Mouse (Mus musculus) heart, embryonic 11.5 days (tissue): ENCODE measurements around the gene Cd164. TPM values are rescaled to one million over a fixed set of nuclear protein-coding genes. Genes with fewer than 3 reads are reported as not detected.

ENCODE experiments used
- ATAC-seq: fragments of 200-750 bp; cut with Nextera tagmentation; replicated peaks from 2 replicates; pipeline ENCODE4 v1.8.0; 2017; ENCODE audit warnings: moderate library complexity; ENCODE audit not compliant: insufficient number of reproducible peaks, low FRiP score, low TSS enrichment
- H3K27ac ChIP-seq: fragments of 300-500 bp; sonication (generic); 2 replicates; pipeline ENCODE4 v1.5.1; 2014; ENCODE audit warnings: mild to moderate bottlenecking, low read depth, low read length
- H3K27me3 ChIP-seq: fragments of 300-500 bp; sonication (generic); 2 replicates; pipeline ENCODE4 v1.6.1; 2014; ENCODE audit warnings: mild to moderate bottlenecking, low read length, mixed read lengths; ENCODE audit not compliant: control insufficient read depth, insufficient read depth
- H3K36me3 ChIP-seq: fragments of 300-500 bp; sonication (generic); 2 replicates; pipeline ENCODE4 v1.6.1; 2014; ENCODE audit warnings: mild to moderate bottlenecking, low read length, moderate library complexity, mixed read lengths; ENCODE audit not compliant: control insufficient read depth, insufficient read depth
- H3K4me1 ChIP-seq: fragments of 300-500 bp; sonication (generic); 2 replicates; pipeline ENCODE4 v1.6.1; 2014; ENCODE audit warnings: low read length; ENCODE audit not compliant: control insufficient read depth, insufficient read depth
- H3K4me2 ChIP-seq: fragments of 300-500 bp; sonication (generic); 2 replicates; pipeline ENCODE4 v1.6.1; 2014; ENCODE audit warnings: mild to moderate bottlenecking, moderate library complexity
- H3K4me3 ChIP-seq: fragments of 300-500 bp; sonication (generic); 2 replicates; pipeline ENCODE4 v1.5.1; 2014; ENCODE audit warnings: low read depth, low read length
- H3K9ac ChIP-seq: fragments of 300-500 bp; sonication (generic); 2 replicates; pipeline ENCODE4 v1.6.1; 2014; ENCODE audit warnings: mild to moderate bottlenecking, low read depth, low read length, moderate library complexity
- H3K9me3 ChIP-seq: fragments of 300-500 bp; sonication (generic); replicated peaks from 2 replicates; pipeline ENCODE4 v1.6.1; 2016; ENCODE audit warnings: low read length; ENCODE audit not compliant: control insufficient read depth
- WGBS: fragments of 180-500 bp; shearing (Covaris S2); extraction: QIAGEN DNeasy Blood & Tissue Kit; methylation state at CpG from one replicate; pipeline ENCODE4 v1.1.7; 2014; ENCODE audit not compliant: insufficient replicate concordance; 5-methylcytosine and 5-hydroxymethylcytosine counted together
- polyA plus RNA-seq: library from polyadenylated mRNA; unstranded; fragments of >200 nt; fragmentation: Nextera tagmentation; extraction: Ambion mirVana; gene quantifications from 2 replicates; pipeline ENCODE4 v1.2.1, GENCODE M21; 2014

Cd164 gene
- polyA plus RNA-seq, 1 experiment from 2014 or later = 187 TPM

GRCm38 (mm10) chr10:41580441-41580840 lies 61.2 kb downstream of the Cd164 start:
- ATAC-seq = no peak
- Histone ChIP-seq H3K4me3 (no peak overlapping the region), H3K4me2 (no peak overlapping the region), H3K36me3 (no peaks in the 10 kb centered on the region), H3K27ac (0 out of 2 replicates have a peak overlapping the region, but pooled peaks have one; percentile 13), H3K4me1 (peaks cover 11% of the 10 kb centered on the region; the same call in 1 of the 2 replicates), H3K9me3 (no peaks in the 10 kb centered on the region), H3K9ac (no peak overlapping the region), H3K27me3 (no peaks in the 10 kb centered on the region)
- WGBS = 57% methylated on average over 4 of the region's 4 CpGs

Other genes with a start within 250 kb of the Cd164 start
- 37.4 and 43.4 TPM in 2 replicates for gene Fig4, start 216.2 kb upstream of the Cd164 start, polyA plus RNA-seq
- gene Ak9, start 215.4 kb upstream of the Cd164 start, polyA plus RNA-seq = 0.18 and 0.20 TPM in 2 replicates
- gene Zbtb24, start 69.0 kb upstream of the Cd164 start, polyA plus RNA-seq = 11.7 and 12.5 TPM in 2 replicates
- 31.1 and 33.9 TPM in 2 replicates for gene Mical1, start 43.1 kb upstream of the Cd164 start, polyA plus RNA-seq
- gene Smpd2, start 29.0 kb upstream of the Cd164 start, polyA plus RNA-seq = 46.7 and 46.8 TPM in 2 replicates
- 0.75 and 1.4 TPM in 2 replicates for gene Ppil6, start 29.0 kb upstream of the Cd164 start, polyA plus RNA-seq
- 0.73 and 0.82 TPM in 2 replicates for gene Ccdc162, start 197.2 kb downstream of the Cd164 start, polyA plus RNA-seq